Mouse (Mus musculus) kidney, adult 2 months (tissue): Measurements from ENCODE around the gene Ndufv1.

Source experiments
- CTCF ChIP-seq: fragments of 200-500 bp; conservative IDR thresholded peaks from 2 replicates; pipeline ENCODE4 v1.5.1; 2011; ENCODE audit warnings: low read depth, mild to moderate bottlenecking, control low read depth, low read length, moderate library complexity, mixed read lengths; ENCODE audit not compliant: insufficient read depth, insufficient read length
- POLR2A ChIP-seq: fragments of 200-500 bp; IDR thresholded peaks from one replicate; pipeline ENCODE4 v1.6.1; 2011; ENCODE audit warnings: low read depth, low read length, control low read depth

- TF ChIP-seq POLR2A, result no peak
- no peak for TF ChIP-seq CTCF
Observed at GRCm38 (mm10) chr19:4036327-4037045, 23.9 kb upstream of the Ndufv1 start.
